Mouse (Mus musculus): Measurements from ENCODE around the gene Gcg.
A peak's percentile ranks its signal among the peaks of the same experiment; 100 is the strongest.

Gene Gcg

DNA sequence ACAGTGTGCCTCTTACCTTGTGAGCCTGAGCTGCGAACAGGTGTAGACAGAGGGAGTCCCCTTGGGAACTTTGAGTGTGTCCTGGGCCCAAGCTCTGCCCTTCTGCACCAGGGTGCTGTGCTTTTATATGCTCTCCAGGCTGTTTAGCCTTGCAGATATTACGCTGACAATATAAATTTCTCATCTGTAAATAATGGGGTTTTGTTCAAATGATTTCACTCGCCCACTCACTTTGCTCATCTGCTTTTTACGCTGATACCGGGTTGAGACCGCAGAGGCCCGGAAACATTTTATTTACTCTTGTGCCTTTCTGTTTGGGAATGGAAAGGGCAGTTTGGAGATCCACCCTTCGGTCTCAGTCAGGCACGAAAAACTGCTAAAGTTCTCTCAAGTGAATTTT, at the start of gene Gcg:
Gene Gcg, minus strand, starts transcription at position 101 of the 400 bp plus-strand sequence.
- DNase-seq (ENCODE audit: low read depth) = no peak

DNA sequence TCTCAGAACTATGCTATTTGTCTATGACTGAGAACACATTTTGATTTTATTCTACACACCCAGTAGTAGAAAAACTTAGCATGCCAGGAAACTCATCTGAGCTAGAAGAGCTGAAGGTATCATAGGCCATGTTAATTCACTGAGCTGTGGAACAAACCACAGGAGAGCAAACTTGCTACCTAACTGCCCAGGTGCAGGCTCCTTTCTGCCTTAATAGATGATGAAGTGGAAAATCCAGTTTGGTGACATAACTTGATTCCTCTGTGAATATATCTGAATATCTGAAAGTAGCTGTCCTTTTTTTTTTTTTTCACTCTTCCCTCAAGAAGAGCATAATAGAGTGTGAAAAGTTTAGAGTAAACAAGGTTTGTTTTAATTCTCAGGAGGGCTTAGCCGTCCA, 47.6 kb upstream of the Gcg start:
- DNase-seq (ENCODE audit: low read depth) = no peak

DNA sequence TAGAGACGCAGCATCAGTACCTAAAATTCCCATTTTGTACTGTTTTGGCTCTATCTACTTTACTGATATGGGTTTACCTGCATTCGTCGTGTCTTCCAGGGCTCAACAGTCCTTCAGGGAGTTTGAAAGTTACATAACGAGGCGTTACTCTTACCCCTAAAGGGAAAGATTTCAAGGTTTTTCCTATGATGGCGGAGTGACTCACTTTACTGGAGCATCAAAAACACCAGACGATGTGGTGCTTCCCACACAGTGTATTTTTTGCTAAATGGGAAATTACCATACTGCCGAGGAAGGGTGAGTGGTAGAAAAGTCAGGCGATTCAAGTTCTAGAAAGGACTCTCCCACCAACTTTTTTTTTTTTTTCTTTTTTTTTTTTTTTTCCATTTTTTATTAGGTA, 42.9 kb upstream of the Gcg start:
- peak; percentile 15 for DNase-seq (ENCODE audit: low read depth)

DNA sequence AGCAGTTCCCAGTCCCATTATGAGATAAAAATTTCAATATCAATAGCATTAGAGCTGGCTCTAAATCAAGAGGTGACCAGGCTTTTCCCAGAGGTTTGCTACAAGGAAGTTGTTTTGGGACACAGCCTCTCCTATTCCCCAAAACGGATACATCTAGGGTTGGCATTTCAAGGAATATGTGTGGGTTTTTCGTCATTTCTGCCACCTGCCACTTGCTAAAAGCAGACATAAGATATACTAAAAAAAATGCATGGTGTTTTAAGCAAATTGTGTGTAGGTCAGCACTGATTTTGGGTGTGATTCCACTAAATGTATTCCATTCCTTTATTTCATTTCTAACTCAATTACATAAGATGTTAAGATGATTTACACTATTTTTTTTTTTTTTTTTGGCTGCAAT, 34.3 kb upstream of the Gcg start:
- no peak for DNase-seq (ENCODE audit: low read depth)

DNA sequence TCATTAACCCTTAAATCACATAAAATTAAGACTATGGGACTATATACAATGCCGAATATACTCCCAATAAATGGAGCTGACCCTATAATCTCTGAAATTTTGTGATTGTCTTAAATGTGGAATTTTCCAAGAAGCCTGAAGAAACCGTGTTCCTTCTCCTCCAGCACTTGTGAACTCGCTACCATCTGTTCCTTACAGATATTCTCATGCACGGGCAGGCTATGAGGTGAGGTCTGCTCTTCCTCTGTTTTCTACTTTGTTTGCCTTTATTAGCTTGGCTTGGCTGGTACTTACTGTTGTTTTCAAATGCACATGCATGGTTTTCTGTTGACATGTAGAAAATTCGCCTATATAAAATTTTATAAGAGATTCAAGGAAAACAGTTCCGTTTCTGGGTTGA, 31.0 kb upstream of the Gcg start:
- DNase-seq (ENCODE audit: low read depth) = no peak

DNA sequence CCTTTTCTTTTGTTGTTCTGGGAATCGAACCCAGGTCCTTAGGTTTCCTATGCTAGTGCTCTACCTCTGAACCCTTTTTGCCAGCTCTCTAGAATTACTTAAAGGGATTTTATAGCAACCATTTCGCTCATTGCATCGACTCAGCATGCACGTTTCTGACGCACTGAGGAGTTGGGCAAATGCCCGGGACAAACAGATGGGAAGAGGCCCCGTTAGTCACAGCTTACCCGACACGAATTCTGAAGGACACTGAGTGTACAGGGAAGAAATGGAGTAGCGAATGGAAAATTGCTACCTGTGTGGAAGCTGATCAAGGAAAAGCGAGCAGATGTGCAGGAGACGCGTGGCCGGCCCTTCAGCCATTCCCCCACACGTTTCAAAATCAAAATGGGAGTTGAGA, 30.0 kb upstream of the Gcg start:
- no peak for DNase-seq (ENCODE audit: low read depth)

DNA sequence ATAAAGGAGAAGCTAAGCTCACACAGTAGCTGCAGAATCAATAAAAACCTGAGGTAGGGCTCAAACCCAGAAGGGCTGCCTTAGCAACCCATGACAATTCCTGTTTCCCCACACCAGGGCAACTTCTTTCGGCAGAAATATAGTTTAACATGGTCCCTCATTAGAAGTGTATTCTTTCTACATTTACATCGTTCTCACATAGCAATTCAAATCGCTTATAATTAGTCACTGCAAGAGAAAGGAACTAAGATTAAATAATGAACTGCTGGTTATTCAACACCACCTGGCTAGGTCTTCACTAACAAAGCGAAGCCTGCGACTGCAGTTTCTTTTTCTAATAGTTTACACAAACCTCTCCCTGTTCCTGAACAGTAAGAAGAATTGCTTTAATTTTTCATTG, 23.7 kb upstream of the Gcg start:
- no peak for DNase-seq (ENCODE audit: low read depth)

DNA sequence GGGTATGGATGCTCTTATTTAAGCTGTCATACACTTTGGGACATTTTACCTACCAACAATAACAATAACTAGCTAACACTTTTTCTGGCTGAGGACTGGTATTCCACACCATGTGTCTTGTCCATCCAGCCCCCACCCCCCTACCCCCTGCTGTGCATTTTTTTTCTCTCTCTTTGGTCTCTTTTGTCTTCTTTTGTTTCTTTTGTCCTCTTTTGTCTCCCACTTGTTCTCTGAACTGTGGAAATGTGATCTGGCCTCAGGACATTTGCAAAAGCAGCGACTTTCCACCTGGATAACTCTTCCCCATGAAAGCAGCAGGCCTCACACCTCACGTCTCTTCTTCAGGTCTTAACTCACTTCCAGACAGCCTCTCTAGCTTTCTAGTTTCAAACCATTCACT, 23.0 kb upstream of the Gcg start:
- DNase-seq (ENCODE audit: low read depth) = no peak

DNA sequence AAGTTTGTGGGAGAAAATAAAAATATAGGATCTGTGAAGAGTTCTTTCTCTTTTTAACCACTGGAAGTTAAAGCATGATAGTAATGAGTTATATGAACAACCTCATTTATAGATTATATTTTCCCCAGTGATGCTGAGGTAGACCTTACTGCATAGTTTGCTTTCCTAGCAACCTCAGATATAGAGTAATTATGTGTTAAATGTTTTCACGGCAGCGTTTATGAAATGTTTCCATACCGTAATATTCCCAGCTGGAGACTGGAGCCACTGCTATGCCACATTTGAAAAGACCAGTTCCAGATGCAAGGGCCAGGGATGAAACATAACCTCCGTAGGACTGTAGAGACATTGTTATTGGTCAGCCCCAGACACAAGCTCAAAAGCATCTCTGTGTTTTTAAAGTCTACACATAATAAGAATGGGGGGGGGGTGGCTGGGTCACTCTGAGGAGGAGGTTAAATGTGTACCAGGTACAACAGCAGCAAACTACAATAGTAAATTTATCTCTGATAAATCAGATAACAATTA, 20.9 kb upstream of the Gcg start:
- no peak for DNase-seq (ENCODE audit: low read depth)

DNA sequence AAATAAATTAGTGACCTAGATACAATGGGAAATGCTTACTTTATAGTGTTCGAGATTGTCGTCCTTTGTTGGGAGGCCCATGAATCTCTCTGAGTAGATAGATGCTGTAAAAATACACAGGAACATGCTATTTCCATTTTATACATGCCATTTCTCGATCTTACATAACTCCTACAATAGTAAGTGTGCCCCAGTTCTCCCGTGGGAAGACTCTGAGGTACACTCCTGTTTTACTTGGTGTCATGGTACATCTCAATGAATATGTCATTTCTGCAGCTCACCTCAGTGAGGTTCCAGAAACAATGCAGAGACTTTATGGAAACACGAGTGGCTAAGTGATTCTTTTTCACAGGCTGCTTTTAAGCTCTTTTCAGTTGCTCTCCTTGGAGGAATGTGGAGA, 19.9 kb upstream of the Gcg start:
- no peak for DNase-seq (ENCODE audit: low read depth)

DNA sequence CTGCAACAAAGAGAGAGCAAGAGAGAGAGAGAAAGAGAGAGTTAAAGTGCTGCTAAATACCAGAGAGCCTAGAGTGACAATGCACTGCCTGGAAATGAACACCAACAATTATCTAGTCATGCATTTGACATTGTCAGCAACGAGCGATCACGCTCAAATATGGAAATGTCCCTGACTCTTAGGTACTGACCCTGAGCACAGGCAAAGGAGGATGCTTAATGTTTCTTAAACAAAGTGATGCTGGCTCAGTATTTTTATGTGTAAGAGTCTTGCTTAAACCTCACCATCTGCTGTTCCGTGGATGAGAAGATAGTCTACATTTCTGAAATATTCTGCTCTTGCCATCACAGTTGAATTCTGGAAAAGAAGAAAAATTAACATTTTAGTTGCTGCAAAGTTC, 19.1 kb upstream of the Gcg start:
- DNase-seq (ENCODE audit: low read depth) = no peak

DNA sequence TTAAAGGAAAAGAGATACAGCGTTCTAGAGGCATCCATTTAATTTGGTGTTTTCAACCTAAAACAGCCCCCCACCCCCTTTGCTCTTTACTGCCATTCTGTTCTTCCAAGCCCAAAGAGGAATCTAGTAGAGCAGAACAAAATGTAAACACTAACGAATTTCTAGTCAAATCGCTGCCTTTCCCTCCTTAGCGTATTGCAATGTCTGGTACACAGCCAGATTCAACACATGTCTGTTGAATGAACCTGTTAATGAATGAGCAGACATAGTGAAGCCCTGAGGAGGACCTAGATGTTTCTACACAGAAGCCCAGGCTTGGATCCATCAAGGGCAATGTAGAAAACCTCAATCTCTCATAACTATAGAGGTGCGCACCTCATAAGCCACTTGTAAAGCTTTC, 15.4 kb upstream of the Gcg start:
- no peak for DNase-seq (ENCODE audit: low read depth)

DNA sequence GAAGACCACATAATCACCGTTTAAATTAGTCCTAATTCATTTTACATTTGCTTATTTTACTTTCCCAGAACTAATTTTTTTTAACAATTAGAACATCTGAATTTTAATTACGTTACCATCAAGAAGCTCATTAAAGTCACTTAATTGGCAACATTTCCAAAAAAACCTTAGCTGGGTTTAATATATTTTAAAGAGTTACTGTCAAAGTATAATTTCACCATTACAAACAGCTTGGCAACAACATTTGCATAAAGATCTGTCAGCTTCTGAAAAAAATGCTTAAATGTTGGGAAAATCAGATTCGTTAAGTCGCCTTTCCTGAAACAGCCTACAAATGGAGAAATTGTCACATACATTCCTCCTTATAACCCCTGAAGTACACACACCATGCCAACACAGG, 14.6 kb upstream of the Gcg start:
- no peak for DNase-seq (ENCODE audit: low read depth)

DNA sequence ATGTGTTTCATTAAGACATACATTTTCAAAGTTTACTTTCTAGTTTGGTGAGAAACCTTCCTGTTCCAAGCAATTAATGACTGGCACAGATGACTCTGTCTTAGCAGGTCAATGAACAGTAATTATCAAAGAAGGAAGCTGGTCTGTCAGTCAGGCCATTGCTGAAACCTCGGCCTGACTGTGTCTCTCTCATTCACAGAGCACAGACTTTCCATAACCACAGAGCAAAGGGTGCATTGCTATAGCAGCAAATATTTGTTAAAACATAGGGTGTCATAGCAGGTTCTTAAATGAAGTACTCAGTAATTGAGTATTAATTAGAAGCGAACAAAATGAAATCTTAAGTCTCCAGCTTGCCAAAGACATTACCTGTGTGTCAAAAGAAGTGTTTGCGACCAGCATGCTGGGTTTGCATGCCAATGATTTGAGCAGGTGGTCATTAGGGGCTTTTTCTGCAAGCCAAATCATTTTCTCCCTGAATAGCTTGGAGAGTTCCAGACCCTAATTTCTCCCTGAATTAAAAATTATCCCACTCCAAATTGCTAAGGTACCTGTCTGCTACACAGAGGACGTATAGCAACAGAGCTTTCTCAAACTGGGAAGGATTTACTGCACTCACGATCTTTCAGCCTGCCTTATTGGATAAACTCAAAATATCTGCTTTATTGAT, 14.0 kb upstream of the Gcg start:
- no peak for DNase-seq (ENCODE audit: low read depth)

DNA sequence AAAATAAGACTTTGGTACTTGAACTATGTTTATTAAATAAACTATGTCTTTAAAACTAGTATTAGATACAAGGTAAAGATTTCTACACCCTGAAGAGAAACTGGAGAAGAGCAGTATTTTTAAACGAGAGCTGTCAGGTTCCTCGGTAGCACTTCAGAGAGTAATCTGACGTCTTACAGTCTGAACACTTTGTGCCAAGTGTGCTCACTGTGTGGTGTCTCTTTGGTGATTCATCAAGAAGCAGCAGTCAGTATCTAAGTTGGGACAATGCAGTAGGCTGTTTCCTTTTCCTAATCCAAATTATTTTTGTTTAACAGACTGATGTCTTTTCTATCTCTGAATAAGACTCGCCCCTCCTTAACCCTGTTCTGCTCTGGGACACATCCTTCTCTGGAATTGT, 12.0 kb upstream of the Gcg start:
- no peak for DNase-seq (ENCODE audit: low read depth)

DNA sequence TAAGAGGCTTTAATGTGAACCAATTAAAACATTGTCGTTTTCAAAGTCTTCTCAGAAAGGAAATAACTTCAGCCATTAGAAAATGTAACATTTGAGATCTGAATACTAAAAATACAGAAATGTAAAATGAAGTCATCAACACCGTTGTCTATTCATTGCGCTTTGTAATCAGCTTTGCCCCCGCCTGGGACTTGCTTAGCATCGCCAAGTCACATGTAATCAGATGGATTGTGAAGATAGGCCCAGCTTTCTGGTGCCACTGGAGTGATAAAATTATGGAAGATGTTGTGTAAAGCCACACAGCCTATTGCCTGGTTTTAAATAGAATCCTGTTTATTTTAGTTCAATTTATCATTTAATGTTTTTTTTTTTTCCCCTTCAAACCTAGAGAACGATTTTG, 6.4 kb upstream of the Gcg start:
- no peak for DNase-seq (ENCODE audit: low read depth)

DNA sequence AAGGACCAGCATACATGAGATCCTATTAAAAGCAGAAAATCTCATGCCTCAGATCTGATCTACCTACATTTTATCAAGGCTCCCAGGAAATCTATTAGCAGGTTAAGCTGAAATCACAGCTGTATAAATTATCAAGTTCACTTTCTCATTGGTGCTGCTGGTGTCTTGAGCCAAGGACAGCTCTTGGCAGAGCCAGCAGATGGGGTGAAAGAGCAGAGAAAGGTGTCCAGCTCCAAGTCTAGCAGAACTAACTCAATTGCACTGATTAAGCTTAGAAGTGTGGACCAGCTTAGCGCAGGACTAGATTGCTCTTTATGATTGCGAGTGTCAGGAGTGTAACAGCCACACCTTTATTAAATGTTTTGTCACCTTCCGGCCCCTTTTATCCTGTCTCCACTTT, 1.5 kb upstream of the Gcg start:
- DNase-seq (ENCODE audit: low read depth) = no peak

DNA sequence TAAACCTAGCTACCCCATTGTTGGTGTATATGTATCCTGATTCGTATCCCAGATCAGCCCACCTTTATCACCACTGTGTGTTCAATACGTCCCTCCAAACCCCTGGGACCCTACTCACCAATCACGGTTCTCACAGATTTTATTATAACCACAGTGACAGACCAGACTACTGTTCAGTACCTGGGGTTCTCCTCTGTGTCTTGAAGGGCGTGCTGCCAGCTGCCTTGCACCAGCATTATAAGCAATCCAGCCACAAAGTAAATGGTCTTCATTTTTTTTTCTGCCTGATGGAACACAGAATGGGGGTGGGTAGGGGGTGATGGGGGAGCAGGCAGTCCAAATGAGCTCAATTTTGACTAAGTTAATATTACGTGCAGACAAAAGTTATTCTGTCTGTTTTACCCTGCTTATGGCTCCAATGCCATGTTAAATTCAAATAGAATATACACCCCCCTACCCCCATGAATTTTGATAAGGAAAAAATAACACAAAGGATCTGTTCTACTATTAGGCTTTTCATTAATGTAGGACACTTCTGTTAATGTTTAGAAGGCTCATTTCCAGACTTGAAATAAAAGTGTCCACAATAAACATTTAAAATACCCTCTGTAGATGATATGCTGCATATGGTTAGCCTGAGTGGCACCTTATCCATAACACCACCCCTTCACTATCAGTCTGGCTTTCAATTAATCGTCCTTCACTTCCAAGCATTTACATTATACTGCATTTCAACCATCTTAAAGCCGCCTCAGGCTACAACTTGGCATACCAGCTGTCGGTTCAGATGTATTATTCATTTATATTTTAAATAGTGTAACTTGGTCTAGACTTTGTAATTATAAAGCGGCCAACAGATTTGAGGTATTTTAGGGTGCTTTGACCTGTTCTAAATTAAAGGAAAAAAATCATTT, 2.9 kb downstream of the Gcg start:
- no peak for DNase-seq (ENCODE audit: low read depth)

DNA sequence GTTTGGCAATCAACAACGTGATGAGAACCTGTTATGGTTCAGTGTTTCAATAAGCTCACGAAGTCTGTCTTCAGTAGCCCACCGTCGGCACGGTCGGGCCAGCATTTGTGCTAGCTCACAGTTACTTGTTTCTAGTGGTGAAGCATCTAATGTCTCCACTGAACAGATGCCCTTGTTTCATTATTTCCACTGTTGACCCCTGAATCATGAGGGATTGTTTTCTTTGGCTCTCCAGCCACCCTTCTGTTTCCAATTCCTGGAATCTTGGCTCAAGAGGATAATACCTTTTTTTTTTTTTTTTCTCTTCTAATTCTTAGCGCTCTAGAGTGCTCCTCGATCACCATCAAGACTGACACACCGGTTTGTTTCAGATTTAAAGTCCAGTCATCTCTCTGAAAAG, 13.9 kb downstream of the Gcg start:
- DNase-seq (ENCODE audit: low read depth) = no peak

DNA sequence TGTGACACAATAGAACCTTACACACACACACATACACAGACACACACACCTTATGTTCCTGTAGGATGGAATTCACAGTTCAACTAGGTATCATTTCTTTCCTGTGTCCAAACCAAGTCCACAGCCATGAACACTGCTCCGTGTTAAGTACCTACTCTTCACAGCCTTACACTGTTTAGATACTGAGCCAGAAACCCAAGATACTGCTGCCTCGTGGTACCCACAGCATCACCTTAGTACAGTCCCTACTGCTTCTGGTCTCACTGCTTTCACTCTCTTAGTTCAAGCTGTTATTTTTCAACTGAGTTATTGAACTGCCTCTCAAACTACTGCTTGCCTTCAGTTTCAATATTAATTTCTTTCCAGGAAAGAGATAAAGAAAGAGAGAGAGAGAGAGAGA, 20.2 kb downstream of the Gcg start:
- DNase-seq (ENCODE audit: low read depth) = peak; percentile 56

DNA sequence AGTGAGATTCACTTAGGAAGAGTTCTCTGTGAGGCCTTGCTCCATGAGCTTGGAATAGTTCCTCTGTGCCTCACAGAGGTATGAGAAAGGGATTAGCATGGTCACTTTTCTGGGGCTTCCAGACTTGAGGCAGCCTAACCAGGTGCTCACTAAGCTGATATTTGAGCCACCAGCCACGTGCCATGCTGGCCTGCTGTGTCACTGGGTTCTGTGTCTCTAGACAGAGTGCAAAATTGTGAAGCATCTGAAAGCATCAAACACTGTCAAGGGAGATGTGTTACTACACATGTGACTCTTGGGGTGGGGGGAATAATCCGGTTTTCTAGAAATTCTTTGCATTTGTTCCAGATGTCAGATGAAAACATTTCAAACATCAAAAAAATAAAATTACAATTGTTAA, 21.3 kb downstream of the Gcg start:
- peak; percentile 15 for DNase-seq (ENCODE audit: low read depth)

DNA sequence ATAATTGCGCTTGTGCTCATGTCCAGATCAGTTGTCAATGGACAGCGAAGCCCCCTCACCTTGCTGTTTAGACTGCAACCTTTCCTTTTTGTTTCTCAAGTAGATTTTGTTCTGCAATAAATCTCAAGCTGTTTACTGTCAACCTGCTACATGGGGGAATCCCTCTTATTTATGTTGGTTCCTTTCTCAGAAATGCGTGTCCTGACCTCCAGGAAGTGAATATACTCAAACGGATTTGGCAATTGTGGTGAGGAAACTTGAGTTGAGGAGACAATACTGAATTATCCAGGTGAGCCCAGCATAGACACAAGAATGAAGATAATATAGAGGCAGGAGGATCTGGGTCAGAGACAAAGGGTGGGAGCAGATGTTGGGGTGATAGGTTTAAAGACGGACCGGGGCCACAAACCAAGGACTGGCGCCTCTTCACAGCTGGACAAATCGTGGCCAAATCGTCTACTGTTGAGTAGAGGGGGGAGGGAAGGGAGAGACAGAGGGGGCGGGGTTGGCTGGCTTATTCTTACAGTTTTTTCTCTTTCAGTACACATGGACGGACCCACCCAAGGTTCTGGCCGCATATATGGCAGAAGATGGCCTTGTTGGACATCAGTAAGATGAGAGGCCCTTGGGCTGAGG, 22.5 kb downstream of the Gcg start:
- DNase-seq (ENCODE audit: low read depth) = peak; percentile 67

DNA sequence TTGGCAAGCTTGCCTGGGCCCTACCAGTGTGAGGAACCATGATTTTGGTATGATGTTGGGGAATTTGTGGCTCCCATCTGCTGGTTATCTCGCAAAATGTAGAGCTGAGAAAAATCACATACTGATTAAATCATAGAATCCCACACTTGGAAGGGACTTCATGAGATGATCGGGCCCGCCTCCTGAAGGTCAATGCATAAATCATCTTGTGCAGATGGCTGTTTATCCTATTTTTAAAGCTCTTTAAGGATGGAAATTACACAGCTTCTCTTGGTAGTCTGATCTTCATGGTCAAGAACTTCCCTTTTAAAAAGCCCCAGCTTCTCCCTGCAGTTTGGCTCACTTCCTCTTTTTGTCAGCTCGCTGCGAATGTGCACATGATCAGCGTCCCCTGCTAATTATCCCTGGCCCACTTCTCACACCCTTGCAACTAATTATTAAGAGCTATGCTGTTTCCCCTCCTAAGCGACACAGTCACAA, 23.2 kb downstream of the Gcg start:
- DNase-seq (ENCODE audit: low read depth) = no peak
